Mouse (Mus musculus) limb, embryonic 10.5 days (tissue): Measurements from ENCODE around the gene Kap. TPM values are rescaled to one million over a fixed set of nuclear protein-coding genes. Genes with fewer than 3 reads are reported as not detected.

Source experiments
- polyA plus RNA-seq: library from polyadenylated mRNA; unstranded; fragments of >200 nt; fragmentation: Nextera tagmentation; extraction: Ambion mirVana; gene quantifications from 2 replicates; pipeline ENCODE4 v1.2.1, GENCODE M21; 2016

Kap gene
- polyA plus RNA-seq, 1 experiment from 2014 or later = not detected

Other genes with a start within 250 kb of the Kap start
- gene Etv6, start 181.9 kb upstream of the Kap start, polyA plus RNA-seq = 16.4 and 17.8 TPM in 2 replicates